8 mouse cellular contexts compared by ENCODE assay signal in genomic region chr4:43577237-43577881, GRCm38 (mm10). TPM values are rescaled to one million over a fixed set of nuclear protein-coding genes. Genes with fewer than 3 reads are reported as not detected.
DNase-seq lines count a peak whose midpoint lies in the region; ATAC-seq and TF ChIP-seq lines count a peak whose summit lies in the region.

No protein-coding gene starts in this region.

- H3K4me2 ChIP-seq in kidney, postnatal 0 days (ENCODE audit: low read length), result peak overlapping the region; percentile 85
- H3K4me2 ChIP-seq in hindbrain, embryonic 16.5 days (ENCODE audit: low read length), result peak overlapping the region; percentile 85
- H3K4me2 ChIP-seq in midbrain, embryonic 16.5 days (ENCODE audit: low read length), result peak overlapping the region; percentile 90

- no peaks in the 10 kb centered on the region for H3K9me3 ChIP-seq in kidney, postnatal 0 days (replicated peaks; ENCODE audit: low read length)
- H3K9me3 ChIP-seq in embryonic facial prominence, embryonic 10.5 days, result no peaks in the 10 kb centered on the region
- H3K9me3 ChIP-seq in hindbrain, embryonic 16.5 days (ENCODE audit: control insufficient read depth, low read length), result no peaks in the 10 kb centered on the region
- H3K9me3 ChIP-seq in midbrain, embryonic 16.5 days (replicated peaks; ENCODE audit: control insufficient read depth, low read length, poor library complexity, severe bottlenecking), result no peaks in the 10 kb centered on the region

- no peak for TF ChIP-seq CTCF in kidney, postnatal 0 days (IDR thresholded peaks at IDR 0.05; ENCODE audit: low read depth)

- 29% methylated on average over 8 of the region's 8 CpGs for WGBS in kidney, postnatal 0 days
- WGBS in embryonic facial prominence, embryonic 10.5 days, result 52% methylated on average over 8 of the region's 8 CpGs
- 56% methylated on average over 8 of the region's 8 CpGs for WGBS in hindbrain, embryonic 16.5 days
- WGBS in midbrain, embryonic 16.5 days, result 59% methylated on average over 8 of the region's 8 CpGs

- no peak for ATAC-seq in kidney, postnatal 0 days (replicated peaks; ENCODE audit: low FRiP score, low read depth)
- no peak for ATAC-seq in hindbrain, embryonic 16.5 days
- ATAC-seq in midbrain, embryonic 16.5 days, result no peak

- H3K36me3 ChIP-seq in kidney, postnatal 0 days (ENCODE audit: insufficient read depth, low read length), result peaks cover 30% of the 10 kb centered on the region
- peaks cover 51% of the 10 kb centered on the region for H3K36me3 ChIP-seq in embryonic facial prominence, embryonic 10.5 days (replicated peaks)
- peaks cover 21% of the 10 kb centered on the region for H3K36me3 ChIP-seq in hindbrain, embryonic 16.5 days (ENCODE audit: control insufficient read depth, insufficient read depth, low read length)
- peaks cover 14% of the 10 kb centered on the region for H3K36me3 ChIP-seq in midbrain, embryonic 16.5 days (ENCODE audit: control insufficient read depth, insufficient read depth, low read length)

- peaks cover 20% of the 10 kb centered on the region; the same call in 1 of the 2 replicates for H3K4me1 ChIP-seq in kidney, postnatal 0 days (replicated peaks; ENCODE audit: insufficient read depth, low read length)
- H3K4me1 ChIP-seq in embryonic facial prominence, embryonic 10.5 days, result peaks cover 43% of the 10 kb centered on the region
- H3K4me1 ChIP-seq in hindbrain, embryonic 16.5 days (ENCODE audit: control insufficient read depth, insufficient read depth, low read depth, low read length), result peaks cover 41% of the 10 kb centered on the region
- H3K4me1 ChIP-seq in midbrain, embryonic 16.5 days (ENCODE audit: control insufficient read depth, insufficient read depth, low read length), result peaks cover 43% of the 10 kb centered on the region

- peak overlapping the region; percentile 72 for H3K4me3 ChIP-seq in kidney, postnatal 0 days (replicated peaks; ENCODE audit: low read depth, low read length)
- H3K4me3 ChIP-seq in embryonic facial prominence, embryonic 10.5 days, result peak overlapping the region; percentile 95
- H3K4me3 ChIP-seq in hindbrain, embryonic 16.5 days (ENCODE audit: low read length), result peak overlapping the region; percentile 94
- peak overlapping the region; percentile 87 for H3K4me3 ChIP-seq in midbrain, embryonic 16.5 days (ENCODE audit: low read depth, low read length)

- no peaks in the 10 kb centered on the region for H3K27me3 ChIP-seq in kidney, postnatal 0 days (ENCODE audit: insufficient read depth, low read length)
- no peaks in the 10 kb centered on the region for H3K27me3 ChIP-seq in embryonic facial prominence, embryonic 10.5 days (replicated peaks; ENCODE audit: low read depth, poor library complexity, severe bottlenecking)
- no peaks in the 10 kb centered on the region for H3K27me3 ChIP-seq in hindbrain, embryonic 16.5 days (replicated peaks; ENCODE audit: control insufficient read depth, insufficient read depth, low read length)
- H3K27me3 ChIP-seq in midbrain, embryonic 16.5 days (ENCODE audit: control insufficient read depth, insufficient read depth, low read depth, low read length), result no peaks in the 10 kb centered on the region

- no peak for DNase-seq in kidney, postnatal 0 days (ENCODE audit: low spot score)
- DNase-seq in kidney, postnatal 10 days, result no peak
- DNase-seq in embryonic facial prominence, embryonic 10.5 days (ENCODE audit: low spot score), result no peak
- DNase-seq in thymus, adult 18-20 months, result no peak
- no peak for DNase-seq in spleen, adult 18-20 months
- DNase-seq in cerebellum, postnatal 25 days, result no peak

- peak overlapping the region; percentile 78 for H3K9ac ChIP-seq in kidney, postnatal 0 days (ENCODE audit: low read depth, low read length)
- peak overlapping the region; percentile 97 for H3K9ac ChIP-seq in hindbrain, embryonic 16.5 days (ENCODE audit: low read depth, low read length)
- peak overlapping the region; percentile 97 for H3K9ac ChIP-seq in midbrain, embryonic 16.5 days (ENCODE audit: low read depth, low read length)

- no peak overlapping the region for H3K27ac ChIP-seq in kidney, postnatal 0 days
- H3K27ac ChIP-seq in embryonic facial prominence, embryonic 10.5 days (replicated peaks), result peak overlapping the region; percentile 95; the same call in 1 of the 2 replicates
- no peak overlapping the region for H3K27ac ChIP-seq in hindbrain, embryonic 16.5 days (ENCODE audit: low read depth, low read length)
- H3K27ac ChIP-seq in midbrain, embryonic 16.5 days (ENCODE audit: low read length), result no peak overlapping the region

RNA-seq across cellular contexts. Expression of gene Rgp1, which starts 1.2 kb away (rescaled TPM):
- polyA plus RNA-seq in kidney, postnatal 0 days (2015; fragmentation: Nextera tagmentation; extraction: Ambion mirVana), result 15.9 and 17.8 TPM in 2 replicates
- 17.5 and 18.8 TPM in 2 replicates for polyA plus RNA-seq in embryonic facial prominence, embryonic 10.5 days (2016; fragmentation: Nextera tagmentation; extraction: Ambion mirVana)
- polyA plus RNA-seq in hindbrain, embryonic 16.5 days (2015; fragmentation: Nextera tagmentation; extraction: Ambion mirVana), result 17.8 and 23.5 TPM in 2 replicates
- 15.2 and 22.5 TPM in 2 replicates for polyA plus RNA-seq in midbrain, embryonic 16.5 days (2015; fragmentation: Nextera tagmentation; extraction: Ambion mirVana)

RNA-seq across cellular contexts. Expression of gene Gba2, which starts 1.3 kb away (rescaled TPM):
- 14.2 and 15.9 TPM in 2 replicates for polyA plus RNA-seq in kidney, postnatal 0 days (2015; fragmentation: Nextera tagmentation; extraction: Ambion mirVana)
- 26.6 and 28.0 TPM in 2 replicates for polyA plus RNA-seq in embryonic facial prominence, embryonic 10.5 days (2016; fragmentation: Nextera tagmentation; extraction: Ambion mirVana)
- 54.0 and 59.3 TPM in 2 replicates for polyA plus RNA-seq in hindbrain, embryonic 16.5 days (2015; fragmentation: Nextera tagmentation; extraction: Ambion mirVana)
- polyA plus RNA-seq in midbrain, embryonic 16.5 days (2015; fragmentation: Nextera tagmentation; extraction: Ambion mirVana), result 61.3 and 61.9 TPM in 2 replicates

RNA-seq across cellular contexts. Expression of gene Msmp, which starts 6.9 kb away (rescaled TPM):
- 2.0 and 2.5 TPM in 2 replicates for polyA plus RNA-seq in kidney, postnatal 0 days (2015; fragmentation: Nextera tagmentation; extraction: Ambion mirVana)
- 0.34 and 0.99 TPM in 2 replicates for polyA plus RNA-seq in embryonic facial prominence, embryonic 10.5 days (2016; fragmentation: Nextera tagmentation; extraction: Ambion mirVana)
- polyA plus RNA-seq in hindbrain, embryonic 16.5 days (2015; fragmentation: Nextera tagmentation; extraction: Ambion mirVana), result 0.71 and 0.94 TPM in 2 replicates
- 1.1 TPM in 1 of 2 replicates, not detected in the other for polyA plus RNA-seq in midbrain, embryonic 16.5 days (2015; fragmentation: Nextera tagmentation; extraction: Ambion mirVana)

RNA-seq across cellular contexts. Expression of gene Tln1, which starts 14.9 kb away (rescaled TPM):
- polyA plus RNA-seq in kidney, postnatal 0 days (2015; fragmentation: Nextera tagmentation; extraction: Ambion mirVana), result 64.9 and 65.8 TPM in 2 replicates
- 53.1 and 53.5 TPM in 2 replicates for polyA plus RNA-seq in embryonic facial prominence, embryonic 10.5 days (2016; fragmentation: Nextera tagmentation; extraction: Ambion mirVana)
- 56.2 and 61.1 TPM in 2 replicates for polyA plus RNA-seq in hindbrain, embryonic 16.5 days (2015; fragmentation: Nextera tagmentation; extraction: Ambion mirVana)
- polyA plus RNA-seq in midbrain, embryonic 16.5 days (2015; fragmentation: Nextera tagmentation; extraction: Ambion mirVana), result 59.3 and 62.9 TPM in 2 replicates

RNA-seq across cellular contexts. Expression of gene Creb3, which starts 15.2 kb away (rescaled TPM):
- 74.1 and 76.5 TPM in 2 replicates for polyA plus RNA-seq in kidney, postnatal 0 days (2015; fragmentation: Nextera tagmentation; extraction: Ambion mirVana)
- 35.7 and 36.0 TPM in 2 replicates for polyA plus RNA-seq in embryonic facial prominence, embryonic 10.5 days (2016; fragmentation: Nextera tagmentation; extraction: Ambion mirVana)
- 90.8 and 94.1 TPM in 2 replicates for polyA plus RNA-seq in hindbrain, embryonic 16.5 days (2015; fragmentation: Nextera tagmentation; extraction: Ambion mirVana)
- polyA plus RNA-seq in midbrain, embryonic 16.5 days (2015; fragmentation: Nextera tagmentation; extraction: Ambion mirVana), result 83.4 and 83.7 TPM in 2 replicates
